Mouse (Mus musculus) small intestine, adult 2 months (tissue): ENCODE measurements at regions not wholly inside any gene's neighbourhood (a gene's known extent, or its start where the extent isn't known, plus 50 kb on each side); places are given as distances from the start of the nearest gene placed in this dataset.

ENCODE experiments used
- H3K27ac ChIP-seq: fragments of 200-500 bp; 2 replicates; pipeline ENCODE4 v1.5.1; 2012; ENCODE audit warnings: low read depth, low read length, control low read depth, inconsistent platforms; ENCODE audit not compliant: insufficient read depth
- H3K27me3 ChIP-seq: fragments of 200-500 bp; 2 replicates; pipeline ENCODE4 v1.6.1; 2012; ENCODE audit warnings: mild to moderate bottlenecking, moderate library complexity, low read length, inconsistent platforms; ENCODE audit not compliant: control insufficient read depth, insufficient read depth
- H3K36me3 ChIP-seq: fragments of 200-500 bp; 2 replicates; pipeline ENCODE4 v1.6.1; 2012; ENCODE audit warnings: mild to moderate bottlenecking, low read length, control low read depth, inconsistent platforms; ENCODE audit not compliant: control insufficient read depth, insufficient read depth
- H3K4me1 ChIP-seq: fragments of 200-500 bp; 2 replicates; pipeline ENCODE4 v1.6.1; 2012; ENCODE audit warnings: low read length, inconsistent platforms, mixed read lengths; ENCODE audit not compliant: control insufficient read depth, insufficient read depth, insufficient read length
- H3K4me3 ChIP-seq: fragments of 200-500 bp; 2 replicates; pipeline ENCODE4 v1.5.1; 2012; ENCODE audit warnings: low read depth, mild to moderate bottlenecking, control low read depth, inconsistent platforms, low read length, moderate library complexity
- CTCF ChIP-seq: fragments of 200-500 bp; IDR thresholded peaks from 2 replicates; pipeline ENCODE4 v1.5.1; 2012; ENCODE audit warnings: low read depth, mild to moderate bottlenecking, control low read depth, inconsistent platforms, low read length, moderate library complexity, mixed read lengths; ENCODE audit not compliant: insufficient replicate concordance, insufficient read length; ENCODE audit errors: extremely low read depth
- POLR2A ChIP-seq: fragments of 200-500 bp; IDR thresholded peaks from 2 replicates; pipeline ENCODE4 v1.6.1; 2012; ENCODE audit warnings: low read depth, mild to moderate bottlenecking, control low read depth, inconsistent platforms, low read length, moderate library complexity
- WGBS: fragments of 180-500 bp; shearing (Covaris S2); methylation state at CpG from one replicate; pipeline ENCODE4 v1.1.7; 2018; 5-methylcytosine and 5-hydroxymethylcytosine counted together

GRCm38 (mm10) chr15:97461060-97461459 is 214.0 kb upstream of the Amigo2 start:
- Histone ChIP-seq H3K4me3 (no peak overlapping the region), H3K36me3 (no peaks in the 10 kb centered on the region), H3K27me3 (no peaks in the 10 kb centered on the region), H3K27ac (no peak overlapping the region), H3K4me1 (no peaks in the 10 kb centered on the region; the same call in 1 of the 2 replicates)
- TF ChIP-seq CTCF (no peak), POLR2A (no peak)
- WGBS, result 78% methylated on average over 7 of the region's 7 CpGs

DNA sequence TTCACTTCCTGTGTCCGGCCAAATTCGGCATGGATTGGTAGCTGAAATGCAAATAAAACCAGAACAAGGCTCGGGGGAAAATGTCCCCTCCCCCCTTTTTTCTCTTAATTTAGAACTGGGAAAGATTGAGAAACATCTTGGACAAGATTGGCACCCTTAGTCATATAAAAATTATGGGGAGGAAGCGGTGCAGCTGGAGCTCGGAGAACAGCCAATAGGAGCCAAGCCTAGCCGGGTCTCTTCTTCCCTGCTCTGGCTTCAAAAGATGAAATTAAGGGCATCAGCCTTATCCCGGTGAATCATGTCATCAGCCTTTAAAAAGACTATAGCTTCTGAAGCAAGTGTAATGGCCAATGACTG is 213.3 kb upstream of the Amigo2 start:
- H3K4me1 ChIP-seq, result no peaks in the 10 kb centered on the region; the same call in 1 of the 2 replicates
- TF ChIP-seq POLR2A (no peak), CTCF (no peak)

GRCm38 (mm10) chr15:97459606-97460359 is 212.7 kb upstream of the Amigo2 start:
- no peak overlapping the region; the same call in 1 of the 2 replicates for H3K27ac ChIP-seq
- no peak for TF ChIP-seq CTCF
- TF ChIP-seq POLR2A, result no peak
- WGBS, result 84% methylated on average over 19 of the region's 19 CpGs
- no peaks in the 10 kb centered on the region for H3K36me3 ChIP-seq
- H3K4me3 ChIP-seq, result no peak overlapping the region
- no peaks in the 10 kb centered on the region for H3K27me3 ChIP-seq
- no peaks in the 10 kb centered on the region; the same call in 1 of the 2 replicates for H3K4me1 ChIP-seq

More for the DNA sequence above, 213.3 kb upstream of the Amigo2 start:
- H3K36me3 ChIP-seq, result no peaks in the 10 kb centered on the region
- no peak overlapping the region for H3K4me3 ChIP-seq
- WGBS, result 76% methylated on average over 7 of the region's 7 CpGs
- no peak overlapping the region for H3K27ac ChIP-seq
- no peaks in the 10 kb centered on the region for H3K27me3 ChIP-seq

DNA sequence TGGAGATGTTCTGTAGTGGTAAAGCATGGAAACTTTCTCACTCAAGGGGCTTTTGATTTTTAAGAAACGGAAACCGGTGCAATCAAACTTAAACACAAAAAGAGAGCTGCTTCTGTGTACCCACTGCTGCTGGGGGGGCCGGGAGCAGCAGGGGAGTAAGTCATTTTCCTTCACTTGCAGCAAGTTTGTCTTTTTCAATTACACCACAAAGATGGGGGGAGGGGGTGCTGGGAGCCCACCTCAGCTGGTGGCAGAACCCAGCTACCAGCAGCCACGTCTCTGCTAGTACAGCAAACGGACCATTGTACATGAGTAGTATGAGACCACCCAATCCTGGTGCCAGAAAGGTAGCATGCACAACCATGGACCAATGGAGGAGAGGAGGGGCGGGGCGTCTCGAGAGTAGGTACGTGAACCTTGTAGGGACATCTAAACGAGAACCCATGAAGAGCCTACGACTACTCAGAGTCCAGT is 211.7 kb upstream of the Amigo2 start:
- Histone ChIP-seq H3K36me3 (no peaks in the 10 kb centered on the region), H3K27ac (peak overlapping the region; percentile 57), H3K27me3 (no peaks in the 10 kb centered on the region), H3K4me3 (peak overlapping the region; percentile 26), H3K4me1 (no peaks in the 10 kb centered on the region)
- no peak for TF ChIP-seq CTCF
- no peak for TF ChIP-seq POLR2A
- WGBS, result 55% methylated on average over 11 of the region's 11 CpGs

GRCm38 (mm10) chr15:97458139-97458747 is 211.2 kb upstream of the Amigo2 start:
- Histone ChIP-seq H3K36me3 (no peaks in the 10 kb centered on the region), H3K27ac (peak overlapping the region; percentile 24; the same call in 1 of the 2 replicates), H3K4me1 (no peaks in the 10 kb centered on the region), H3K27me3 (no peaks in the 10 kb centered on the region), H3K4me3 (no peak overlapping the region)
- 29% methylated on average over 17 of the region's 17 CpGs for WGBS
- TF ChIP-seq POLR2A (no peak), CTCF (no peak)

DNA sequence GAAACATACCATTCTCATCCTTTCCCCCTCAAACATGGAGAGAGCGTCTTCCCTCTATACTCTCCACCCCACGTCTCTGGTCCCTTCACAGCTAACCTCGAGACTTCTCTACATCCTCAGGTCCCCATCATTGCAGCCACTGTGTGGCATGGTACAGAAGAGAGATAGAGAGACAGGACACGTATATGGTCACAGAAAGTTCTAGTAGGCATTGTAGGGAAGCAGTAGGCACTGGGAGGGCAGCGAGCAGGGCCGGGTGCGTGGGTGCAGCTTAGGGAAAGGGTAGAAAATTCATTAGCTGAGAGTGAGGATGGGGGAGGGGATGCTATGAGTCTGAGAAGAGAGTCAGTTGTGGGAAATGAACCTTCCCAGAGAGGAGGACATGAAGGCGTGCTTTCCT is 210.4 kb upstream of the Amigo2 start:
- H3K4me1 ChIP-seq, result no peaks in the 10 kb centered on the region
- 79% methylated on average over 8 of the region's 8 CpGs for WGBS
- no peaks in the 10 kb centered on the region for H3K27me3 ChIP-seq
- TF ChIP-seq POLR2A (no peak), CTCF (no peak)
- H3K27ac ChIP-seq, result no peak overlapping the region
- no peak overlapping the region for H3K4me3 ChIP-seq
- no peaks in the 10 kb centered on the region for H3K36me3 ChIP-seq

- no peaks in the 10 kb centered on the region for H3K4me1 ChIP-seq
- H3K4me3 ChIP-seq, result no peak overlapping the region
- H3K36me3 ChIP-seq, result no peaks in the 10 kb centered on the region
- H3K27ac ChIP-seq, result no peak overlapping the region
- 90% methylated on average over 16 of the region's 16 CpGs for WGBS
- no peaks in the 10 kb centered on the region for H3K27me3 ChIP-seq
- TF ChIP-seq CTCF, result no peak
- TF ChIP-seq POLR2A, result no peak
Observed at GRCm38 (mm10) chr15:97456991-97457390, 209.9 kb upstream of the Amigo2 start.
